Mouse (Mus musculus) E14TG2a.4 (cell line): Measurements from ENCODE around the gene Dnajc3.

ENCODE experiments used
- CTCF ChIP-seq: conservative IDR thresholded peaks from 2 replicates; pipeline ENCODE4 v1.5.1; 2014; ENCODE audit warnings: low read length
- NANOG ChIP-seq: IDR thresholded peaks from 2 replicates; pipeline ENCODE4 v1.6.1; 2014; ENCODE audit warnings: borderline replicate concordance, low read length, mixed read lengths
- POU5F1 ChIP-seq: IDR thresholded peaks from 2 replicates; pipeline ENCODE4 v1.6.1; 2014; ENCODE audit warnings: low read length, borderline replicate concordance

- TF ChIP-seq CTCF, result no peak
- TF ChIP-seq NANOG, result no peak
- no peak for TF ChIP-seq POU5F1
These were observed 4.8 kb upstream of the Dnajc3 start for GRCm38 (mm10) chr14:118932956-118933355.
